Mouse (Mus musculus): ENCODE measurements around the gene Fhit.

GRCm38 (mm10) chr14:10659326-10659725 is 502.5 kb downstream of the Fhit start:
- no peak for TF ChIP-seq POLR2A (IDR thresholded peaks at IDR 0.05; ENCODE audit: low read depth, low read length)
- TF ChIP-seq CTCF (IDR thresholded peaks at IDR 0.05; ENCODE audit: extremely low read depth, insufficient read length, insufficient replicate concordance, low read depth, low read length), result no peak

Measured in small intestine, adult 2 months (tissue).